9 mouse cellular contexts compared by ENCODE assay signal in the genomic region with DNA sequence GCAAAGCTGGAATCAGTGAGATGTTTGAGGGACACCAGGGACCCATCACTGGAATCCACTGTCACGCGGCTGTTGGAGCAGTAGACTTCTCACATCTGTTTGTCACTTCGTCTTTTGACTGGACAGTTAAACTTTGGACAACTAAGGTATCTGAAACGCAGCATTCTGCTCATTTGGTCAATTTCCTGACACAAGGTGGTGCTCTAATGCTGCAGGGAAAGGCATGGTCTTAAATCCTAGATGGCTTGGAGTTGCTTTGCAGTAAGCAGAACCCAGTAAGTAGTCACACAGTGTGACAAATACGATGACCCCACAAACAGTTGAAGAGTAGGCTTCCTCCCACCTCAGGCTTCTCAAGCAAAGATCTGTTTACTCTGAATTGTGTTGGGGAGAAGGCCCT. TPM values are rescaled to one million over a fixed set of nuclear protein-coding genes. Genes with fewer than 3 reads are reported as not detected.
DNase-seq lines count a peak whose midpoint lies in the region; ATAC-seq and TF ChIP-seq lines count a peak whose summit lies in the region.
"Had no signal": no experiment of that assay in that cellular context is flagged by ENCODE, and none has a peak within 500 bp of the region (broad histone marks: within the 10 kb centered on the region; RNA-seq: fewer than 3 reads in every experiment).

No protein-coding gene starts in this region.

- H3K4me3 ChIP-seq in lung, postnatal 0 days (ENCODE audit: low read depth, low read length), result no peak overlapping the region
- H3K4me3 ChIP-seq: forebrain, embryonic 15.5 days had no signal

- H3K27me3 ChIP-seq in lung, postnatal 0 days (replicated peaks; ENCODE audit: insufficient read depth, low read length), result no peaks in the 10 kb centered on the region
- H3K27me3 ChIP-seq: forebrain, embryonic 15.5 days had no signal

- no peak overlapping the region for H3K4me2 ChIP-seq in lung, postnatal 0 days (replicated peaks; ENCODE audit: low read depth, low read length)
- H3K4me2 ChIP-seq: forebrain, embryonic 15.5 days had no signal

- peak; percentile 18 to 25 for DNase-seq in heart, postnatal 10 days
- DNase-seq in heart, postnatal 14 days, result no peak
- no peak for DNase-seq in lung, postnatal 0 days (ENCODE audit: low spot score)
- no peak for DNase-seq in lung, adult 18-20 months
- peak; percentile 51 for DNase-seq in ZHBTc4 (ENCODE audit: low read depth, low spot score)
- peak; percentile 19 for DNase-seq in naive thymus-derived CD4-positive, alpha-beta T cell, adult 2 months (ENCODE audit: low read depth)
- DNase-seq: heart, postnatal 36 days had no signal

- WGBS in lung, postnatal 0 days, result 80% methylated on average over 5 of the region's 5 CpGs

- no peak for ATAC-seq in lung, postnatal 0 days
- ATAC-seq in frontal cortex, adult (ENCODE audit: low TSS enrichment), result no peak
- ATAC-seq: forebrain, embryonic 15.5 days had no signal

- H3K36me3 ChIP-seq in lung, postnatal 0 days (ENCODE audit: insufficient read depth, low read length), result peaks cover 41% of the 10 kb centered on the region

- H3K9ac ChIP-seq in lung, postnatal 0 days (replicated peaks; ENCODE audit: low read depth), result no peak overlapping the region
- H3K9ac ChIP-seq: forebrain, embryonic 15.5 days had no signal

- no peak overlapping the region for H3K27ac ChIP-seq in lung, postnatal 0 days (ENCODE audit: low read length)
- H3K27ac ChIP-seq: forebrain, embryonic 15.5 days had no signal

- no peaks in the 10 kb centered on the region for H3K4me1 ChIP-seq in lung, postnatal 0 days (ENCODE audit: insufficient read depth, low read depth, low read length)

- intact Hi-C loops in heart, postnatal 10 days (cut with DNase I), result loop anchor here (5.0 kb wide), 1 partner anchor 296 kb away; a partner anchor contains a TSS
- intact Hi-C loops in heart, postnatal 14 days (cut with DNase I), result loop anchor here (10.0 kb wide), 2 partner anchors 294 to 564 kb away; a partner anchor contains a TSS

- TF ChIP-seq EP300 in lung, postnatal 0 days (IDR thresholded peaks at IDR 0.05), result no peak

- no peaks in the 10 kb centered on the region for H3K9me3 ChIP-seq in lung, postnatal 0 days (ENCODE audit: low read length)
- H3K9me3 ChIP-seq: forebrain, embryonic 15.5 days had no signal

- peak; percentile 61 for TF ChIP-seq CTCF in lung, postnatal 0 days (IDR thresholded peaks at IDR 0.05)

RNA-seq across cellular contexts. Expression of a gene that starts 39.3 kb away (rescaled TPM):
- 10 to 100 TPM; 85.4 to 92.6 TPM for total RNA-seq in heart, postnatal 10 days (2021)
- total RNA-seq in heart, postnatal 14 days (2021), result 10 to 100 TPM; 65.8 to 67.4 TPM
- polyA plus RNA-seq in lung, postnatal 0 days (2015; fragmentation: Nextera tagmentation; extraction: Ambion mirVana), result 76.6 and 83.9 TPM in 2 replicates

Comparison
In these comparisons a context has a peak if more than half of its experiments do, and no peak if none do; other contexts are left out.
1. DNase-seq: peak in heart, postnatal 10 days (2 of 2), ZHBTc4 (single experiment) and naive thymus-derived CD4-positive, alpha-beta T cell, adult 2 months (single experiment); none in heart, postnatal 14 days (0 of 2), lung, postnatal 0 days (single experiment) and lung, adult 18-20 months (0 of 2).